Mouse (Mus musculus) lung, embryonic 15.5 days (tissue): ENCODE data around the gene Fto. TPM values are rescaled to one million over a fixed set of nuclear protein-coding genes. Genes with fewer than 3 reads are reported as not detected.

ENCODE experiments used
- ATAC-seq: fragments of 200-750 bp; cut with Nextera tagmentation; 2 replicates; pipeline ENCODE4 v1.8.0; 2017; ENCODE audit warnings: moderate number of reproducible peaks, borderline replicate concordance; ENCODE audit not compliant: low FRiP score, low TSS enrichment; ENCODE audit errors: extremely low read depth
- H3K27ac ChIP-seq: fragments of 300-500 bp; sonication (generic); 2 replicates; pipeline ENCODE4 v1.5.1; 2015; ENCODE audit warnings: moderate library complexity, mild to moderate bottlenecking, inconsistent platforms
- H3K27me3 ChIP-seq: fragments of 300-500 bp; sonication (generic); 2 replicates; pipeline ENCODE4 v1.6.1; 2015; ENCODE audit warnings: inconsistent platforms
- H3K36me3 ChIP-seq: fragments of 300-500 bp; sonication (generic); 2 replicates; pipeline ENCODE4 v1.6.1; 2015; ENCODE audit warnings: inconsistent platforms
- H3K4me1 ChIP-seq: fragments of 300-500 bp; sonication (generic); 2 replicates; pipeline ENCODE4 v1.6.1; 2015; ENCODE audit warnings: inconsistent platforms
- H3K4me2 ChIP-seq: fragments of 300-500 bp; sonication (generic); 2 replicates; pipeline ENCODE4 v1.6.1; 2015; ENCODE audit warnings: inconsistent platforms, mild to moderate bottlenecking, moderate library complexity
- H3K4me3 ChIP-seq: fragments of 300-500 bp; sonication (generic); 2 replicates; pipeline ENCODE4 v1.5.1; 2015; ENCODE audit warnings: mild to moderate bottlenecking, inconsistent platforms
- H3K9ac ChIP-seq: fragments of 300-500 bp; sonication (generic); 2 replicates; pipeline ENCODE4 v1.6.1; 2015; ENCODE audit warnings: inconsistent platforms
- H3K9me3 ChIP-seq: fragments of 300-500 bp; sonication (generic); 2 replicates; pipeline ENCODE4 v1.6.1; 2016; ENCODE audit warnings: inconsistent platforms
- WGBS: fragments of 180-500 bp; shearing (Covaris S2); methylation state at CpG from one replicate; pipeline ENCODE4 v1.1.7; 2015; 5-methylcytosine and 5-hydroxymethylcytosine counted together
- polyA plus RNA-seq: library from polyadenylated mRNA; unstranded; fragments of >200 nt; fragmentation: Nextera tagmentation; extraction: Ambion mirVana; gene quantifications from 2 replicates; pipeline ENCODE4 v1.2.1, GENCODE M21; 2015

The Fto gene
- polyA plus RNA-seq, 1 experiment from 2014 or later = 91.2 TPM

- no peak overlapping the region for H3K4me2 ChIP-seq
- H3K4me1 ChIP-seq = peaks cover 36% of the 10 kb centered on the region
- no peak overlapping the region for H3K27ac ChIP-seq
- WGBS = 63% methylated on average over 3 of the region's 3 CpGs
- no peak overlapping the region for H3K9ac ChIP-seq
- H3K36me3 ChIP-seq = peaks cover 5% of the 10 kb centered on the region; the same call in 1 of the 2 replicates
- no peaks in the 10 kb centered on the region for H3K27me3 ChIP-seq
- no peak for ATAC-seq
- H3K9me3 ChIP-seq = no peaks in the 10 kb centered on the region
- no peak overlapping the region for H3K4me3 ChIP-seq
Observed at GRCm38 (mm10) chr8:91326018-91326417, 12.7 kb downstream of the Fto start.

GRCm38 (mm10) chr8:91326946-91327345, 13.6 kb downstream of the Fto start:
- Histone ChIP-seq H3K9me3 (no peaks in the 10 kb centered on the region), H3K4me3 (no peak overlapping the region), H3K9ac (no peak overlapping the region), H3K4me2 (no peak overlapping the region), H3K27me3 (no peaks in the 10 kb centered on the region), H3K27ac (no peak overlapping the region), H3K4me1 (peaks cover 44% of the 10 kb centered on the region), H3K36me3 (peaks cover 5% of the 10 kb centered on the region; the same call in 1 of the 2 replicates)
- 84% methylated on average over 6 of the region's 6 CpGs for WGBS
- no peak for ATAC-seq

GRCm38 (mm10) chr8:91327471-91328205, 14.3 kb downstream of the Fto start:
- Histone ChIP-seq H3K4me2 (no peak overlapping the region), H3K27ac (no peak overlapping the region), H3K4me3 (no peak overlapping the region), H3K27me3 (no peaks in the 10 kb centered on the region), H3K4me1 (peaks cover 48% of the 10 kb centered on the region), H3K9me3 (no peaks in the 10 kb centered on the region), H3K36me3 (peaks cover 5% of the 10 kb centered on the region; the same call in 1 of the 2 replicates), H3K9ac (no peak overlapping the region)
- 77% methylated on average over 11 of the region's 11 CpGs for WGBS
- no peak for ATAC-seq

- WGBS = 74% methylated on average over 9 of the region's 9 CpGs
- Histone ChIP-seq H3K27ac (peak overlapping the region; percentile 87), H3K36me3 (peaks cover 5% of the 10 kb centered on the region; the same call in 1 of the 2 replicates), H3K9ac (no peak overlapping the region), H3K4me3 (no peak overlapping the region), H3K27me3 (no peaks in the 10 kb centered on the region), H3K4me2 (no peak overlapping the region), H3K9me3 (no peaks in the 10 kb centered on the region), H3K4me1 (peaks cover 49% of the 10 kb centered on the region)
- no peak for ATAC-seq
Observed at GRCm38 (mm10) chr8:91329056-91329455, 15.7 kb downstream of the Fto start.

GRCm38 (mm10) chr8:91329461-91329850, 16.1 kb downstream of the Fto start:
- Histone ChIP-seq H3K9me3 (no peaks in the 10 kb centered on the region), H3K9ac (no peak overlapping the region), H3K27me3 (no peaks in the 10 kb centered on the region), H3K36me3 (peaks cover 5% of the 10 kb centered on the region; the same call in 1 of the 2 replicates), H3K4me2 (no peak overlapping the region), H3K4me1 (peaks cover 47% of the 10 kb centered on the region), H3K4me3 (no peak overlapping the region), H3K27ac (peak overlapping the region; percentile 87)
- ATAC-seq = no peak
- 37% methylated on average over 6 of the region's 6 CpGs for WGBS

GRCm38 (mm10) chr8:91338389-91339154, 25.2 kb downstream of the Fto start:
- no peaks in the 10 kb centered on the region for H3K9me3 ChIP-seq
- no peaks in the 10 kb centered on the region for H3K36me3 ChIP-seq
- WGBS = 79% methylated on average over 6 of the region's 6 CpGs
- H3K9ac ChIP-seq = no peak overlapping the region
- no peak overlapping the region for H3K4me2 ChIP-seq
- no peak overlapping the region for H3K27ac ChIP-seq
- ATAC-seq = no peak
- no peak overlapping the region for H3K4me3 ChIP-seq
- peaks cover 10% of the 10 kb centered on the region for H3K4me1 ChIP-seq
- no peaks in the 10 kb centered on the region for H3K27me3 ChIP-seq

GRCm38 (mm10) chr8:91339651-91340050, 26.3 kb downstream of the Fto start:
- Histone ChIP-seq H3K27ac (no peak overlapping the region), H3K4me3 (no peak overlapping the region), H3K36me3 (no peaks in the 10 kb centered on the region), H3K4me2 (no peak overlapping the region), H3K9me3 (no peaks in the 10 kb centered on the region), H3K27me3 (no peaks in the 10 kb centered on the region), H3K4me1 (peaks cover 12% of the 10 kb centered on the region), H3K9ac (no peak overlapping the region)
- ATAC-seq = no peak
- 59% methylated on average over 8 of the region's 8 CpGs for WGBS

GRCm38 (mm10) chr8:91340746-91341145, 27.4 kb downstream of the Fto start:
- Histone ChIP-seq H3K4me3 (no peak overlapping the region), H3K4me2 (no peak overlapping the region), H3K9ac (no peak overlapping the region), H3K36me3 (no peaks in the 10 kb centered on the region), H3K9me3 (no peaks in the 10 kb centered on the region), H3K4me1 (peaks cover 19% of the 10 kb centered on the region), H3K27me3 (no peaks in the 10 kb centered on the region), H3K27ac (no peak overlapping the region)
- 23% methylated on average over 1 of the region's 1 CpGs for WGBS
- ATAC-seq = no peak

GRCm38 (mm10) chr8:91342196-91342595, 28.9 kb downstream of the Fto start:
- H3K27ac ChIP-seq = no peak overlapping the region
- peaks cover 23% of the 10 kb centered on the region for H3K4me1 ChIP-seq
- 51% methylated on average over 5 of the region's 5 CpGs for WGBS
- H3K36me3 ChIP-seq = no peaks in the 10 kb centered on the region
- no peak overlapping the region for H3K4me2 ChIP-seq
- no peaks in the 10 kb centered on the region for H3K27me3 ChIP-seq
- no peak overlapping the region for H3K9ac ChIP-seq
- H3K4me3 ChIP-seq = no peak overlapping the region
- ATAC-seq = no peak
- H3K9me3 ChIP-seq = no peaks in the 10 kb centered on the region

GRCm38 (mm10) chr8:91342798-91343197, 29.5 kb downstream of the Fto start:
- peaks cover 28% of the 10 kb centered on the region for H3K4me1 ChIP-seq
- ATAC-seq = no peak
- H3K36me3 ChIP-seq = no peaks in the 10 kb centered on the region
- no peaks in the 10 kb centered on the region for H3K9me3 ChIP-seq
- no peaks in the 10 kb centered on the region for H3K27me3 ChIP-seq
- no peak overlapping the region for H3K4me3 ChIP-seq
- H3K27ac ChIP-seq = no peak overlapping the region
- H3K4me2 ChIP-seq = no peak overlapping the region
- H3K9ac ChIP-seq = no peak overlapping the region
- WGBS = 63% methylated on average over 5 of the region's 5 CpGs

- Histone ChIP-seq H3K4me1 (peaks cover 31% of the 10 kb centered on the region), H3K4me3 (no peak overlapping the region), H3K4me2 (no peak overlapping the region), H3K27me3 (no peaks in the 10 kb centered on the region), H3K9ac (no peak overlapping the region), H3K27ac (no peak overlapping the region), H3K9me3 (no peaks in the 10 kb centered on the region), H3K36me3 (no peaks in the 10 kb centered on the region)
- 0 out of 2 replicates have a peak, but pooled peaks have one; percentile 35 for ATAC-seq
- 75% methylated on average over 11 of the region's 11 CpGs for whole genome bisulfite sequencing
Observed at GRCm38 (mm10) chr8:91344659-91345058, 31.3 kb downstream of the Fto start.

- Histone ChIP-seq H3K9ac (no peak overlapping the region), H3K4me1 (peaks cover 31% of the 10 kb centered on the region), H3K9me3 (no peaks in the 10 kb centered on the region), H3K4me2 (no peak overlapping the region), H3K36me3 (0 out of 2 replicates have a peak, but pooled peaks cover 5% of the 10 kb centered on the region), H3K27ac (no peak overlapping the region), H3K27me3 (no peaks in the 10 kb centered on the region), H3K4me3 (no peak overlapping the region)
- ATAC-seq = no peak
- WGBS = 77% methylated on average over 10 of the region's 10 CpGs
Observed at GRCm38 (mm10) chr8:91347146-91347545, 33.8 kb downstream of the Fto start.
